Mouse (Mus musculus) intestine, embryonic 14.5 days (tissue): Measurements from ENCODE around the gene Cct2. TPM values are rescaled to one million over a fixed set of nuclear protein-coding genes. Genes with fewer than 3 reads are reported as not detected.

Source experiments
- ATAC-seq: fragments of 200-750 bp; cut with Nextera tagmentation; replicated peaks from 2 replicates; pipeline ENCODE4 v1.8.0; 2017; ENCODE audit warnings: low read depth, moderate number of reproducible peaks, moderate TSS enrichment, moderate library complexity; ENCODE audit not compliant: low FRiP score, low TSS enrichment
- DNase-seq: peaks from one replicate; pipeline ENCODE4 v3.0.0-alpha.2; 2018; ENCODE audit warnings: low spot score
- H3K27ac ChIP-seq: fragments of 300-500 bp; sonication (generic); 2 replicates; pipeline ENCODE4 v1.5.1; 2014; ENCODE audit warnings: low read depth, mild to moderate bottlenecking, control low read depth
- H3K27me3 ChIP-seq: fragments of 300-500 bp; sonication (generic); replicated peaks from 2 replicates; pipeline ENCODE4 v1.6.1; 2014; ENCODE audit warnings: low read length, control low read depth; ENCODE audit not compliant: control insufficient read depth, insufficient read depth
- H3K36me3 ChIP-seq: fragments of 300-500 bp; sonication (generic); 2 replicates; pipeline ENCODE4 v1.6.1; 2014; ENCODE audit warnings: low read length, control low read depth; ENCODE audit not compliant: control insufficient read depth, insufficient read depth
- H3K4me1 ChIP-seq: fragments of 300-500 bp; sonication (generic); replicated peaks from 2 replicates; pipeline ENCODE4 v1.6.1; 2014; ENCODE audit warnings: low read length, control low read depth, mixed read lengths; ENCODE audit not compliant: control insufficient read depth, insufficient read depth
- H3K4me2 ChIP-seq: fragments of 300-500 bp; sonication (generic); 2 replicates; pipeline ENCODE4 v1.6.1; 2014; ENCODE audit warnings: low read length
- H3K4me3 ChIP-seq: fragments of 300-500 bp; sonication (generic); 2 replicates; pipeline ENCODE4 v1.5.1; 2014; ENCODE audit warnings: low read depth, low read length, control low read depth, mixed read lengths
- H3K9ac ChIP-seq: fragments of 300-500 bp; sonication (generic); 2 replicates; pipeline ENCODE4 v1.6.1; 2014; ENCODE audit warnings: mild to moderate bottlenecking, low read length
- H3K9me3 ChIP-seq: fragments of 300-500 bp; sonication (generic); 2 replicates; pipeline ENCODE4 v1.6.1; 2016; ENCODE audit warnings: low read length, control low read depth; ENCODE audit not compliant: control insufficient read depth
- WGBS: fragments of 180-500 bp; shearing (Covaris S2); extraction: QIAGEN DNeasy Blood & Tissue Kit; methylation state at CpG from one replicate; pipeline ENCODE4 v1.1.7; 2014; 5-methylcytosine and 5-hydroxymethylcytosine counted together
- polyA plus RNA-seq: library from polyadenylated mRNA; unstranded; fragments of >200 nt; fragmentation: Nextera tagmentation; extraction: Ambion mirVana; gene quantifications from 2 replicates; pipeline ENCODE4 v1.2.1, GENCODE M21; 2014

Gene Cct2
- polyA plus RNA-seq, 1 experiment from 2014 or later = 295 TPM

DNA sequence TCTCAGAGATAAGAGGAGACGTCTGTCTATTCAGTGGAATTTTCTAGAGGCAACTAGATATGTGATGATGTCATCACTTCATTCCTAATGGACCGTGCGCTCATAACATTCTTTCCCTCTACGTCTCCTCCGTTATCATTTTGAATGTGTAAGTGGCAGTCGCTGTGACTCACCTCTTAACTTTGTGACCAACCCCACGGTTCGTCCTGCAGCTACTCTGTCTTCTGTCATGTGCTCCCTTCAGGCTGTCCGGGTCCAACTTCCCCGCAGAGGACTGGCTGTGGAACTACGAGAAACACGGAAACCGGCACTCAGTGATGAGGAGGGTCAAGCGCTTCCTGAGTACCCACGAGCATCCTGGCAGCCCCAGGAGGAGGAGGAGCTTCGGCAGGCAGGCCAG lies 39.9 kb downstream of the Cct2 start:
- H3K27me3 ChIP-seq = no peaks in the 10 kb centered on the region
- 30% methylated on average over 16 of the region's 16 CpGs for WGBS
- no peak overlapping the region for H3K27ac ChIP-seq
- DNase-seq (no peak), ATAC-seq (no peak)
- H3K4me1 ChIP-seq = no peaks in the 10 kb centered on the region
- H3K4me2 ChIP-seq = peak overlapping the region; percentile 38
- peak overlapping the region; percentile 10; the same call in 1 of the 2 replicates for H3K4me3 ChIP-seq
- H3K9me3 ChIP-seq = no peaks in the 10 kb centered on the region
- no peaks in the 10 kb centered on the region for H3K36me3 ChIP-seq
- H3K9ac ChIP-seq = no peak overlapping the region

DNA sequence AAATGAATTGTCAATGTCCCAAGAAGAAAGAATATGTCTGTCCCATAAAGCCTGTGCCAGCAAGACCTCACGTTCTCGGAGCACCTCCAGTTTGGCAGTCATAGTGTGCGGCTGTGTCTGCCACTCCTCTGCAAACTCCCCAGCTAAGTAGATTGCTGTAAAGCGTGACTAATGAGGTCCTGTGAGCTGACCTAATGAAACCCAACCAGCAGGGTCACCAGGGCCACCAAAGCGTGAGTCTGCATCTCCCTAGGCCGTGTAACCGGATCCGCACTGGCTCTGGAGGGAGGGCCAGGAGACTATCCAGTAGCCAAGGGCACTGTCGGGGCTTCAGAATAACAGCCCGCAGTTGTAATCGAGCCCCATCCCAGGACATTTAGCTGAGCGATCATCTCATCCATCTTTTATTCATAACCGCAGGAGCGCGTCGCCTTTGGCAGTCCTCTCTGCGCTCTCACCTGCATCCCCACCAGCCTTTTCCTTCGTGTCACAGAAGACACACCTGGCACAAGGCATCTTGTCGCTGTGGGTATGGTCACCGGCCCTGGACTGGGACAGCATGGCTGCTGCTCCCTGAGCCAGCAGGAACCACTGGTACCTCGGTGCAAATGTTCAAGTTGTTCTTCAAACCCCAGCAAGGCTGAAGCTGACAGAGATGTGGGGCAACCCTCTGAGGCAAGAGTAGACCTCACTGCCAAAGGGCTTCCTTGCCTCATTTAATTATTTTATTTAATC lies 42.4 kb downstream of the Cct2 start:
- H3K27me3 ChIP-seq = no peaks in the 10 kb centered on the region
- H3K4me3 ChIP-seq = no peak overlapping the region
- DNase-seq (no peak), ATAC-seq (no peak)
- no peak overlapping the region for H3K9ac ChIP-seq
- H3K4me1 ChIP-seq = no peaks in the 10 kb centered on the region
- WGBS = 27% methylated on average over 21 of the region's 21 CpGs
- no peak overlapping the region for H3K27ac ChIP-seq
- no peak overlapping the region for H3K4me2 ChIP-seq
- H3K9me3 ChIP-seq = no peaks in the 10 kb centered on the region
- H3K36me3 ChIP-seq = no peaks in the 10 kb centered on the region

- 69% methylated on average over 7 of the region's 7 CpGs for WGBS
- Histone ChIP-seq H3K9me3 (no peaks in the 10 kb centered on the region), H3K9ac (no peak overlapping the region), H3K36me3 (no peaks in the 10 kb centered on the region), H3K4me1 (peaks cover 8% of the 10 kb centered on the region; the same call in 1 of the 2 replicates), H3K4me3 (no peak overlapping the region), H3K27ac (no peak overlapping the region), H3K27me3 (no peaks in the 10 kb centered on the region), H3K4me2 (no peak overlapping the region)
- ATAC-seq (no peak), DNase-seq (no peak)
Measured at GRCm38 (mm10) chr10:117018281-117018840, 45.3 kb downstream of the Cct2 start.

DNA sequence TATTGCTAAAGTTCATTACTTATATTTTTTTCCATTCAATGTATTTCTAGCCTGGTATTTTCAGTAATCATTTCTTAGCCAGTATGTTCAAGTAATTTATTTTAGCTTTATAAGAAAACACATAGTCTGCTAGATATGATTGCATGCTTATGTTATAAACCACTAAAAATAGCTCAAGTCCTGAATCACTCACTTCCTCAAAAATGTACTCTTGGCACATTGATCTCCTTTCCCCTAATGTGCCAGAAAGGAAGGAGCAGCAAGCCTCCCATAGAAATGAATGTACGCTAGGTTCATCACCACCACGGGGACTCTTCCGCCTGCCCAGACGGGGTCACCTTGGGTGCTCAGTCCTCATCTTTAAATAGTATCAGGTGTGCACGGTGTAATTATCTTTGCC lies 49.0 kb downstream of the Cct2 start:
- Histone ChIP-seq H3K36me3 (no peaks in the 10 kb centered on the region), H3K27me3 (no peaks in the 10 kb centered on the region), H3K4me3 (no peak overlapping the region), H3K9me3 (no peaks in the 10 kb centered on the region), H3K9ac (no peak overlapping the region), H3K4me1 (peaks cover 8% of the 10 kb centered on the region; the same call in 1 of the 2 replicates), H3K4me2 (no peak overlapping the region), H3K27ac (no peak overlapping the region)
- DNase-seq (no peak), ATAC-seq (no peak)
- 88% methylated on average over 5 of the region's 5 CpGs for WGBS

- peaks cover 8% of the 10 kb centered on the region; the same call in 1 of the 2 replicates for H3K4me1 ChIP-seq
- H3K9me3 ChIP-seq = no peaks in the 10 kb centered on the region
- no peak overlapping the region for H3K4me3 ChIP-seq
- no peaks in the 10 kb centered on the region for H3K27me3 ChIP-seq
- H3K27ac ChIP-seq = no peak overlapping the region
- ATAC-seq (peak; percentile 80), DNase-seq (peak; percentile 63)
- H3K4me2 ChIP-seq = peak overlapping the region; percentile 39
- 6% methylated on average over 12 of the region's 12 CpGs for WGBS
- H3K36me3 ChIP-seq = no peaks in the 10 kb centered on the region
- no peak overlapping the region for H3K9ac ChIP-seq
Measured at GRCm38 (mm10) chr10:117013689-117014390, 49.8 kb downstream of the Cct2 start.

- no peaks in the 10 kb centered on the region for H3K9me3 ChIP-seq
- no peaks in the 10 kb centered on the region for H3K36me3 ChIP-seq
- no peaks in the 10 kb centered on the region for H3K27me3 ChIP-seq
- DNase-seq (no peak), ATAC-seq (no peak)
- H3K4me3 ChIP-seq = no peak overlapping the region
- H3K4me1 ChIP-seq = peaks cover 8% of the 10 kb centered on the region; the same call in 1 of the 2 replicates
- no peak overlapping the region for H3K27ac ChIP-seq
- H3K4me2 ChIP-seq = no peak overlapping the region
- no peak overlapping the region for H3K9ac ChIP-seq
- WGBS = 75% methylated on average over 8 of the region's 8 CpGs
Measured at GRCm38 (mm10) chr10:117011047-117011446, 52.6 kb downstream of the Cct2 start.

DNA sequence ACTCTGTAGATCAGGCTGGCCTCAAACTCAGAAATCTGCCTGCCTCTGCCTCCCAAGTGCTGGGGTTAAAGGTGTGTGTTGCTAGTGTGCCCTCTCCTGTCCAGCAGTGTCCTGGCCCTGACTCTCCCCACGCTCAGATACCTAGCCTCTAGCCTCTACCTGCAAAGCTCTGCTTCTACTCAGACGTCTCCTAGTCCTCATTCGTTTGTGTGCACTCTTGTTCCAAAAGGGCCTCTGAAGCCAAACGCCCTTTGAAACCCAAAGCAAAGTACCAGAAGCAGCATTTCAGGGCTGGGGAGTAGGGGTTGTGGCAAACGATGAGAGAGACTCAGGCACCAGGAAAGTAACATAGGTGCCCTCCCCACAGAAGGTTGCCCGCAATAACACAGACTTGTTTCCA lies 53.9 kb downstream of the Cct2 start:
- Histone ChIP-seq H3K27me3 (no peaks in the 10 kb centered on the region), H3K36me3 (no peaks in the 10 kb centered on the region), H3K9ac (no peak overlapping the region), H3K4me2 (no peak overlapping the region), H3K4me1 (peaks cover 8% of the 10 kb centered on the region; the same call in 1 of the 2 replicates), H3K4me3 (no peak overlapping the region), H3K9me3 (no peaks in the 10 kb centered on the region), H3K27ac (no peak overlapping the region)
- 84% methylated on average over 6 of the region's 6 CpGs for WGBS
- ATAC-seq (no peak), DNase-seq (no peak)

DNA sequence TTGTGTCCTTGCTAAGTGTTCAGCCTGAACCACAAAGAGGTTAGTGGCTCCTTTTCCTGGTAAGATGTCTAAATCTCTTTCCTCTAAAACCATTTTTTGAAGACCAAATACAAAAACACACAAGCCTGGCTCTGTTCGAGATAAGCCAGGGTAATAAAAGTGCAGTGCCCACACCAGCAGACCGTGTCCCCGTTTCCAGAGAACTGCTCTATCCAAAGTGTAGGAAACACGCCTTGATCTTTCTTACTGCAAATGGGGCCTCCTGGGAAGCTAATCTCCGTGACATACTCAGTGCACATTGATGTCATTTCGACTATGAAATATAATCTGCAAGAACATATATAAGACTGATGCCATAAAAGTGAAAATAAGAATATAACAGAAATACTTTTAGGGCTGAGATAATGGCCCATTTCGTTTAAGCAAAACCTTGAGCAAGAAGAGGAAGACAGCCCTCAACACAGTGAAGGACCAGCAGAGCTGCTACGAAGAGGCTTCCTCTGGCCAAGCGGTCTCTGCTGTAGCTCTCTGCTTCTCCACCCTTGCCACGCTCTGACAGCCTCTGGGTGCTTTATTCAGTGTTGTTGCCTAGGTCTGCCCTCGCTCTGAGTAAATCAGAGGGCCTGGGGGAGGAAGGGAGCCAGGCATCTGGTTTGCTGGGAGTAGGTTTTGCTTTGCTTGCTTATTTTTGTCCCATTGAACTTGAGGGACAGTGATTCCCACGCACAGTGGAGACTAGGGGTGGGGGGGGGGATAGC lies 57.7 kb downstream of the Cct2 start:
- Histone ChIP-seq H3K4me3 (no peak overlapping the region), H3K4me1 (no peaks in the 10 kb centered on the region), H3K27me3 (no peaks in the 10 kb centered on the region), H3K4me2 (no peak overlapping the region), H3K36me3 (no peaks in the 10 kb centered on the region), H3K27ac (no peak overlapping the region), H3K9ac (no peak overlapping the region), H3K9me3 (no peaks in the 10 kb centered on the region)
- DNase-seq = no peak
- no peak for ATAC-seq
- 52% methylated on average over 12 of the region's 12 CpGs for WGBS
